Mouse (Mus musculus) c-Kit-positive CD71-positive TER-119-positive erythroid progenitor cells, embryonic 14.5 days (primary cell): ENCODE data around the gene Fut7.
"Not testable (repeated sequence)": the region's sequence is repeated elsewhere in the genome, so short reads cannot be mapped to it uniquely, and the experiment has no call there.

Source experiments
- DNase-seq: peaks from one replicate; pipeline ENCODE4 v3.0.0-alpha.2; 2013; ENCODE audit warnings: low spot score

Fut7 gene

DNA sequence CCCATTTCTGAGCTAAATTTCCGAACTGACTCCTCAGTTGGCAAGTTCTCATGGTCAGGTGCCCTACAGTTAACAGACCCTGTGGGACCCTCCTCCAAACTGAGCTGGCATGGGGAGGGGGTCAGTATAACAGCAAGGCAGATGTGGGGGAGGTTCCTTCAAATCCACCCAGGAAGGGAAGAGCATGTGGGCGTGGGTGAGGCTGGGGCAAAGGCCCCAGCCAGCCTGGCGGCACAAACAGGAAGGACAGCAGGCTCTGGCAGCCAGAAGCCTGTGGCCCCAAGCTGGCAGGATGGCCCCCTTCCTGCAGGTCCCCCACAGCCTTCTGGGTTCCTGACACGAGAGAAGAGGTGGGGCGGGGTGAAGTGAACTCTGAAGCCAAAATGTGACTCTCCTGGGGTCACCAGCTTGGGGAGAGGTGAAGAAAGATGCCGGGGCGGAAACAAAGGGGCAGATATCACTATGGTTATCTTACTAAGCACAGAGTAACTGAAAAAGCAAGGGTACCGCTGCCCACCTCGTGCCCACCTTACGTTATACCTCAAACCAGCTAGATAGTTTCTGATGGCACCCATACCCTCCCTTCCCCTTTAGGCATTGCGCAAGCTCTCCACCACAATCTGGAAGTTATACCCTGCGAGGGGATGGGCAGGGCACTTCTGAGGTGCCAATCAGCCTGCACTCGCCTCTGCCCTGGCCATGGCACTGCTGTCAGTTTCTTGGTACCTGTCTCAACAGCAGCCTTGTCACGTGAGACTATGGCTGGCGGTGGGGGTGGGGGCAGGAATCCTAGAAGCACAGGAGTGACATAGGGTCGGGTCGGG is at the start of gene Fut7:
TSS of gene Fut7 (plus strand) at position 681 of the 824 bp plus-strand sequence.
- no peak for DNase-seq

DNA sequence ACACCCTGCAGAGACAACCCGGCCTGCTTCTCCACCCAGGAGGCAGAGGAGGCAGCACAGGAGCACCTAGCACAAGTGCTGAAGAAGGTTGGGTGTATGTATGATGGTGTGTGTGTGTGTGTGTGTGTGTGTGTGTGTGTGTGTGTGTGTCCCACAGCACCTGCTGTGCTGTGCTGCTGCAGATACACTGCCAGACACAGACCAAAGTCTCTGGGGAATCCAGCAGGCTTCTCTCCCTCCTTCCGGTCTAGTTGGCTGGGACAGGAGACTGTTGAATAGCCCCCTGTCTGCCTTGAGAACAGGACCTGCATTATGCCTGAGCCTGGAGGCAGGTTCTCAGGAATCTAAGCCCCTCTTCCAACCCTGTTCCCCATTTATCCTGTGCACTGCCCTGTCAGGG is 49.6 kb upstream of the Fut7 start:
- no peak for DNase-seq

DNA sequence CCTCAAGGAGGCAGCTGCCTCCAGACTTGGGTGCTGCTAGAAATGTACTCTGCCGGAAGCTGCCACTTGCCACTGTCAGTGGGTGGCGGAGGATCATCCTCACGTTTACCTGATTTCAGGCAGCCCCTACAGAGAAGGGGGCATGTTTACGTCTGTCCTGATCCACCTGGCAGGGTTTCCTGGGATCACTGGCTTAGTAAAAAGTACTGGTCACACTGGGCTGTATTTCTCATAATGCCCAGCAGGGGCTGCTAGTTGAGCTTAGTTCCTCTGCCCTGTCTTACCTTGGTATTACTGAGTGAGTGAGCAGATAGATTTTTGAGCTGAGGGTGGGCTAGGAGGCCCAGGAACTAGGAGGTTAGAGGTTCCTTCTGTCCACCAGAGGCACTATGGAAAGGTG is 46.5 kb upstream of the Fut7 start:
- peak; percentile 48 for DNase-seq

DNA sequence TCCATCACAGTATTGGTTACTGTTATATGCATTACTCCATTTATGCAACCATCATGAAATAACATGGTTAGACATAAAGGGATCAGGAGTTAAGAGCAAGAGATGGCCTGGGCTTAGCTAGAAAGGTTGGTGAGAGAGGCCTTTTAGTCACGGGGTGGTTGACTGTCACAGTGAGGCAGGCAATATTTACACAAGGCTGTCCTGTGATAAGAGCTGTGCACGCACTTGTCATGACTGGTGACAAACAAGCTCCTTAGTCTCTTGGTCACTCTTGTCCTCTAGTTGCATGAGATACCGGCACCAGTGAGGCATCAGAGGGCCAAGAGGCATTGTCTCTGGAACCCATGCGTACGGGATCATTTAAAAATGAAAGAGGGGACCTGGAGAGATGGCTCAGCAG is 38.6 kb upstream of the Fut7 start:
- DNase-seq, result no peak

DNA sequence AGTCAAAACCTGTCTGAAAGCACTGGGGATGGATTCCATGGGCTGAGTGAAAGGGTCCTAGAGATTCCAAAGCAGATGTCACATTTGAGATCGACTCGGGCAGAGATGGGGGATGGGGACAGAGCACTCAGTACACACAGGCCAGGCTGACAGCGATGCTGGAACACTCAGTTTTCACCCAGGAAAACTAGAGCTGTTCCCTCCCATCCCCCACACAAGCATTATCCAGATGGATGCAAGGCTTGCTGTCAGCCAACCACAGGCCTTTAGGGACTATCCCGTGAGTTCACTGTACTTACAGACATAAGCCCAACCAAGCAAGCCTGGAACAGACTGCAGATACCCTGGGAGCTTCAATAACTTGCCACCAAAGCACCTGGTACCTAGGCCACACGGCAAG is 31.8 kb upstream of the Fut7 start:
- DNase-seq, result no peak

DNA sequence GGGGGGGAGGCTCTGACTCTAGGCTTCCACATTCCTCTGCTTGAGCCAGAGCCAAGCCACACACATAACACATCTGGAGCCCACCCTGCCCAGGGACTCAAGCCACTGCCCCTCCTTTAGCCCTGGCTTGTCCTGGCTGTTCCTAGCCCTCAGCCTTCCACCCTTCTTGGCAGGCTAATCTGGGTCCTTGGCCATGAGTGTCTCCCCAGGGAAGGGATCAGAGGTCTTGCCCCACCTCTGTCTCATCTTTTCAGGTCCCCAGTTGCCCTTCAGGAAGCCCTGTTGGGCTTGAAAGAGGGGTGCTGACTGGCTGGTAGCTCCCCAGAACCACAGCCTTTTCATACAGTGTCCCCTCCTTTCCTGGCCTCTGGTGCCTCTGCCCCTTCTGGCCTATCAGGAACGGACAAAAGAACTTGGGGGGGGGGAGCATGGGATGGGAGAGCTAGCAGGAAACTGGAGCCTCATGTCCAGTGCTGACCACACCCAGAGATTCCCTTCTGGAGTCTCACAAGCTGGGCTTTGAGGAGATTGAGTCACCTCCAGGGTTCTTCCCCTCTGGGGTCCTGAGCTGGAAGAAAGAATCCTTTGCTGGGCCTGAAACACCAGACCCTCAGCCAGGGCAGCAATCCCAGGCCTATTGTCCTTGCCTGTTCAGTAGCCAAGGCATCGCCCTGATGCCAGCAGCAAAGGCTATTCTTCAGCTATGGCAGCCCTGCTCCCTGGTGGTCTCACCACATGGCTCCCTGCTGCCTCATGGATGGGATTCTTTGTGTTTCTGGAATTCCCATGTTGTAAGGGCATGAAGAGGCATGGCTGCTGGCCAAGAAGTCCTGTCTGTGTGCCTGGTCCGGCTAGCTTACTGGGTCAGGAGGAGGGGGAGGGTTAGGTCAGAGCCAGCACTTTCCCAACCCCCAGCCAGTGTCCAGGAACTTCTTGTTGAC is 28.5 kb upstream of the Fut7 start:
- no peak for DNase-seq

DNA sequence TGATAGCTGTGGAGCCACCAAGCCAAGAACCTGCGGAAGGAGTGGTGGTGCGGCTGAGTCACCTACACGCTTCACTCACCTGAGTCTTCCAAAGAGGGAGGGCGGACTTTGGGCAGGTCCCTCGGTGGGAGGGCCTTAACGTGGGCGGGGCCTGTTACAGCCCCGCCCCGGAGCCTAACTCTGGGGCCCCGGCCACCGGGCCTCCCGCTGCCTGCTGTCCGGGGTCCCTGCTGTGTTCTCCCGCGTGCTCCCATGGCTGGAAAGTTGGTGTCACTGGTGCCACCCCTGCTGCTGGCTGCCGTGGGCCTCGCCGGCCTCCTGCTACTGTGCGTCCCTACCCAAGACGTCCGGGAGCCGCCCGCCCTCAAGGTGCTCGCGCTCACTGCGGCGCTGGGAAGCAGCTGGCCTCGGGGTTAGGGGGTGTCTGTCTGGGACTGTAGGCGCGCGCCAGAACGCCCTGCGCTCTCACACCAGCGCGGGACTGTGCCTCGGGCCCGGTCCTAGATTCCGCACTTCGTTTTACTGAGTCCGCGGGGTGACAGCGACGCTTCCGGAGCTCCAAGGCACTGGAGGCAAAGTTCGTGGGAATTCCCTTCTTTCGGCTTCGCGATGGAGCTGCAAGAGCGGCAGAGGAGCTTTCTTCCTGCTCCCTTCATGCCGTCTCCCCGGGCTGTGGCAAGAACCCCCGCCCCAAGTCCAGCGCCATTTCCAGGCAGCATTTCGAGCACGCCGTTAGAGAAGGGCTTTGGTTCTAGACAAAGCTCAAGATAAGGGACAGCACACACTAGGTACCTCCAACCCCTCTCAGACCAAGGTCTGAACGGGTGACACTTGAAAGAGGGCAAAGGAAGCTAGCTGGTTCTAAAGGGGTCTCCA is 27.1 kb upstream of the Fut7 start, which contains the start of gene Entpd2:
TSS of gene Entpd2 (plus strand) at position 154 of the 876 bp plus-strand sequence.
- no peak for DNase-seq

DNA sequence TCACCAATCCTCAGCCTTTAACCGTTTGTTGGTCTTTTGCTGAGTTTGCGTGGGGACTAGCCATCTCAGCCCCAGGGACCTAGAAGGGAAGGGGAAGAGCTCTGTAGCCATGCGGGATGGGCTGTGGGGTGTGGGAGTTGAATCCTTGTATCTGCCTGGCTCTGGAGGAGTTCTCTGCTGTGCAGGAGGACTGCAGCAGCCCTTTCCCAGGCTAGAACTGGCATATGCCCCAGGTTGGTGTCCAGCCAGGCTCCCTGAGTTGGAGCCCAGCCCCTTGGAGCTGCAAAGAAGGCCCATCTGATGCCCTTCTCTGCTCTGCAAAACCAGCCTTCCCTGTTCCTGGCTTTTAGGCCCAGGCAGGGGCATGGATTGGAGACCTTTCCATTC is 26.5 kb upstream of the Fut7 start:
- no peak for DNase-seq

DNA sequence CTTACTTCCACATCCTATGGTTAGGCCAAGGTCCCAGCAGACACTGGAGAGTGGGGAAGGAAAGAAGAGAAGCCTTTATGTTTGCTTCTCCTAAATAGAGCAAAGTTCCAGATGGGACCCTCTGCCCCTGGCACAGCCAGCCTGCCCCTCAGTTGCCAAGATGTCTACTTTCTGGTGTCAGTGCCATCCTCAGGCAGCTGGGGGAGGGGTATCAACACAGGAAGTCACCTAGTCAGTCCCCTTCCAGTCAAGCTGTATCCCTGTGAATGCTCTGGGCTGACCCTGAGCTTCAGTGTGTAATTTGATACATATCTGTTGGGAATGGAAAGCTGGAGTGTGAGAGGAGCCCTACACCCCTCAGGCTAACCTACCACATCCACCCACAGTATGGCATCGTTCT is 26.1 kb upstream of the Fut7 start:
- DNase-seq, result no peak

DNA sequence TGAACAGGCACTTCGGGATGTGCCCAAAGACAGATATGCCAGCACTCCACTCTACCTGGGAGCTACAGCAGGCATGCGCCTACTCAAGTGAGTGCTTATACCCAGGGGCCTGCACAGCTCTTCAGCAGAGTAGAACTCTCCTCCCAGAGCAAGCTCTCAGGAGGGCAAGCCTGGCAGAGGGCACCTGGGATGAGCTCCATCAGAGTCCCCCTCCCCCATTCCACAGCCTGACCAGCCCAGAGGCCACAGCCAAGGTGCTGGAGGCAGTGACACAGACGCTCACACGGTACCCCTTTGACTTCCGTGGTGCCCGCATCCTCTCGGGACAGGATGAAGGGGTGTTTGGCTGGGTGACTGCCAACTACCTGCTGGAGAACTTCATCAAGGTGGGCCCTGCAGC is 25.0 kb upstream of the Fut7 start:
- no peak for DNase-seq

DNA sequence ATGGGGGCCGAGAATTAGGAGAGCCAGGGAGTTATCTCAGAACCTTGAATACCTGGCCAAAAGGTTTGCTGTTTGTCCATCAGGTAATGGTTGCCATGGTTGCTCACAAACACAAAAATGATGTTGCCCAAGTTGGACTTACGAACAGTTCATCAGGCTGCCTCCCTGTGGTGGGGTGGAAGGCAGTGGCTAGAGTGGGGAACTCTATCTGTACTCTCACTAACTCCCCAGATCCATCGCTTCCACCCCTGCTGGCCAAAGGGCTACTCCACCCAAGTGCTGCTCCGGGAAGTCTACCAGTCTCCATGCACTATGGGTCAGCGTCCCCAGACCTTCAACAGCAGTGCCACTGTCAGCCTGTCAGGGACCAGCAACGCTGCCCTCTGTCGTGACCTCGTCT is 24.0 kb upstream of the Fut7 start, which contains the start of gene Npdc1:
TSS of gene Npdc1 (plus strand) at position 301 of the 400 bp plus-strand sequence.
- DNase-seq, result no peak

DNA sequence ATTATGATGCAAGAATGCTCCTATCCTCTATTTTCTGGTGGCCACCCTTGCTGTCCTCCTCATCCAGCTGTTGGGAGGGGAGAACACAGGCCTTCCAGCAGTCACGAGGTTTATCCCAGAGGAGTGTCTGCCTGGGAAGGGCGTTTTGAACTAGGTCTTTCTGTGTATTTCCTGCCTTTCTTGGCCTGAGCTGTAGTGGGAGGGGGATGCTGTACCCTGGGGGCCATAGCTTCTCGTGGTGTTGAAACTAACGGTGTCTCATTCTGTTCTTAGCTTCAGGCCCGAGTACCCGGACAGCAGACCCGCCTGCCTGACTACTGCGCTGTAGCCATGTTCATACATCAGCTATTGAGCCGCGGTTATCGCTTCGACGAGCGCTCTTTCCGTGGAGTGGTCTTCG is 22.8 kb upstream of the Fut7 start:
- no peak for DNase-seq

DNA sequence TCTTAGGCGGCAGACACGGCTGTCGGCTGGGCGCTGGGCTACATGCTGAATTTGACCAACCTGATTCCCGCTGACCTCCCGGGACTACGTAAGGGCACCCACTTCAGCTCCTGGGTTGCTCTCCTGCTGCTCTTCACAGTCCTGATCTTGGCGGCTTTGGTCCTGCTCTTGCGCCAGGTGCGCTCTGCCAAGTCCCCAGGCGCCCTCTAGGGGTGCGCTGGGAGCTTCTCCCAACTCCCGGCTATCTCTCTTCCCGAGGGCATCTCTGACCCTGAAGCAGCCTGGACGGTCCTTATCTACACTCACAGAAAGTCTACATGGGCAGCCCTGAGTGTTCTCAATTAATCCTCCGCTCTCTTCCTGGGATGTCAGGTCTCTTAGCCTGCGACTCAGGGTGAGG is 22.3 kb upstream of the Fut7 start:
- no peak for DNase-seq

DNA sequence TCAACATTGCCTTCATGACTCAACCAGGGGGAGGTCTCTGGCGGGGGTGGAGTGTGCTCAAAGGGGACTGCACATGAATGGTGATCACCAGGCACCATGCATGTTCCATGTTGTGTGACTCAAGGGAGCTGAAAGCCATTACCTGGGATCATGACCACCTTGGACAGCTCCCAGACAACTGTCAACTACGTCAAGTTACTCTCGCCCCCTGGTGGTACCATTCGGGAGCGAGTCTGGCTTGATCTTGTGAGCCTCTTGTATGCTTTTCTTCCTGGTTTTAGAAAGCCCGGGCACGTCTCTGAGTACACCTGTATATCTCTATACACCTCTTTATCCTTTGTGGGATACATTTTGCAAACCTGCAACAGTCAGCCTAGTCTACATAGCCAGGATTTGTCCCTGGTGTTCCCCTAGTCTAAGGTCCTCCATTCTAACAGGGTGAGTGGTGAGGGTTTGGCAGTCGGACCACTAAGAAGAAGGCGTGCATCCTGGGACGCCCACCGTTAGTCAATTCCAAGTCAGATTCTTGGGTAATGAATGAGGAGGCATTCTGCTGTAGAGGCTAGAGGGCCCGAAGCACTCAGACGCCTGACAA is 20.6 kb upstream of the Fut7 start:
- peak; percentile 80 for DNase-seq

DNA sequence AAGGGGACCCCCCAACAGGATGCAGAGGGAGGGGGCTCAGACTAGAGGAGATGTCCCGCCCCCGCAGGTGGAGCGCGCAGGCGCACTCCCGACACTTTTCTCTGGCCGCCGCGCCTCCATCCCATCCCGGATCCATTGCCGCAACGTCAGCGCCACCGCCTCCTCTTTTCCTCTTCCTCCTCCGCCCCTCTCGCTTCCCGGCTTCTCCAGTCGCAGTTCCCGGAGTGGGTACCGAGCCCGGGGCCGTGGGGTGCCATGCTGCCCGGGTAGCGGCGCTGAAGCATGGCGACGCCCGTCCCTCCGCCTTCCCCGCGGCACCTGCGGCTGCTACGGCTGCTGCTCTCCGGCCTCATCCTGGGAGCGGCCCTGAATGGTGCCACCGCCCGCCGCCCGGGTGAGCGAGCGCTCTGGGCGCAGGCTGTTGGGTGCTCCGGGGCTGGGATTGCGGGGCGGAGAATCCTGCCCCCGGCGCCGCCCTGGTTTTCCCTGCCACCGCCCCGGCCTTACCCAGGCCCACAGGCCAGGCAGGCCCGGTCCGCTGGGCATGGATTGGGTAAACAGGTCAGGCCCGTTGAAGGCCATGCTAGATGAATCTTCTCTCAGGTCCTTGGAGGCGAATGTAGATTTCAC is 20.0 kb upstream of the Fut7 start:
- no peak for DNase-seq

DNA sequence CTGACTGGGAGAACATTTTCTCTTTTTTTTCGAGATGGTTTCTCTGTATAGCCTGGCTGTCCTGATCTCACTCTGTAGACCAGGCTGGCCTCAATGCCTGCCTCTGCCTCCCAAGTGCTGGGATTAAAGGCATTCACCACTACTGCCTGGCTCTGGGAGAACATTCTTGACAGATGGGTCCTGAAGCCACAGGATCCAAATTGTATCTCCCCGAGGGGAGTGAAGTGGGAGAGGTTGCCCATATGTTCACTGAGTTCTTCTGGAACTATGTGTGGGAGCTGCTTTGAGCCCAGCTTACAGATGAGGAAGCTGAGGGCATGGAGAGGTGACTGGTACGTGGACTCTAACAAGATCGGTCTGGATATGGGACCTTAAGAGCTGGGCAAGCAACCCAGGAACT is 19.1 kb upstream of the Fut7 start:
- no peak for DNase-seq

DNA sequence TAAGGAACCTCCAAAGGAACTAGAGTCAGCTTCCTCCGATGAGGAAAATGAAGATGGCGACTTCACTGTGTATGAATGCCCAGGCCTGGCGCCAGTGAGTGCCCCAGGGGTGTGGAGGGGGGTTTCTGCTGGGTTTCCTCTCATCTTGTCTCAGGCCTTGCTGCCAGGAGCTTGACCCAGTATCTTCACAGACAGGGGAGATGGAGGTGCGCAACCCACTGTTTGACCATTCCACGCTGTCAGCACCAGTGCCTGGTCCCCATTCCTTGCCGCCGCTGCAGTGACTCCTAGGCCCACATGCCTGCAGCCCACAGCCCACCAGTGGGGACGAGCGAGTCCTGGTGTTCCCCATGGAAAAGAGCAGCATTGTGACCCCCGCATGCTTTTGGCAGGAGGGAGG is 14.2 kb upstream of the Fut7 start:
- no peak for DNase-seq

DNA sequence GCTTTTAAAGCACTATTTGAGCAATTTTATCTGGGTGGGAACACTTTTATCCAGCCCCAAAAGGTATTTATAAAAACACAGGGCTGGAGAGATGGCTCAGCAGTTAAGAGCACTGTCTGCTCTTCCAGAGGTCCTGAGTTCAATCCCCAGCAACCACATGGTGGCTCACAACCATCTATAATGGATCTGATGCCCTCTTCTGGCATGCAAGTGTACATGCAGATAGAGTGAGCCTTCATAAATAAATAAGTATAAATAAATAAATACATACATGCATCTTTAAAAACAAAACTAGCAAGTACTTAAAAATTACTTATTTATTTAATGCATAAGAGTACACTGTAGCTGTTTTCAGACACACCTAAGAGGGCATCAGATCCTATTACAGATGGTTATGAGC is 9.6 kb upstream of the Fut7 start:
- DNase-seq, result not testable (repeated sequence)

DNA sequence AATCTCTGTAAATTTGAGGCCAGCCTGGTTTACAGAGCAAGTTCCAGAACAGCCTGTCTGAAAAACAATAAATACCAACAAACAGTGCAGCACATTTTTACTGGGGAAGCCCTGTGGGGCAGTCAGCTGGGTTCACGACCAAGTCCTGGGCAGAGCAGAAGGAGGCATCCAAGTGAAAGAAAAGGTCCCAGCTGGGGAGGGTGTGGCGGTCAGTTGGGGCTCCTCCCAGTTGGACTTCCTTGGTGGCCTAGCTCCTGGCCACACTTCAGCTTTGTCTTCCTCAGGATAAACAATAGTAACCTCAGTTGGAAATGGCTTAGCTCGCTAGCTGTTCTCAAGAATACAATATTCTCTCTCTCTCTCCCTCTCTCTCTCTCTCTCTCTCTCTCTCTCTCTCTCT is 5.6 kb upstream of the Fut7 start:
- DNase-seq, result no peak

DNA sequence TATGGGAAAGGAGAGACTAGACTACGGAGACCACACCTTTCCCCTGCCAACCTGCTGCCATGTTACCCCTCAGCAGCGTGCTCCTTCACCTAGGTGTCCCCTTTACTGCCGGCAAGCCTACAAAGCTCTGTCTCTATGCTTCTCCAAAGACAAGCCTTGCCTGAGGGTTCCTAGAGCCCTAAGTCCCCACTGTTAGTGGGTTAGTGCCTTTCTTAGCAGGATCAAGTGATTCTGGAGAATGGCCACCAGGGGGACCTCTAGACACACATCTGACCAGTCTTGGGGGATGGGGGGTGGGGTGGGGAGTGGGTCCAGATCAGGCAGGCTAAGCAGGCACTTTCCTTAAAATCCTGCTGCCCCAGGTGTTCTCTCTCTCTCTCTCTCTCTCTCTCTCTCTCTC is 1.2 kb upstream of the Fut7 start:
- DNase-seq, result no peak

DNA sequence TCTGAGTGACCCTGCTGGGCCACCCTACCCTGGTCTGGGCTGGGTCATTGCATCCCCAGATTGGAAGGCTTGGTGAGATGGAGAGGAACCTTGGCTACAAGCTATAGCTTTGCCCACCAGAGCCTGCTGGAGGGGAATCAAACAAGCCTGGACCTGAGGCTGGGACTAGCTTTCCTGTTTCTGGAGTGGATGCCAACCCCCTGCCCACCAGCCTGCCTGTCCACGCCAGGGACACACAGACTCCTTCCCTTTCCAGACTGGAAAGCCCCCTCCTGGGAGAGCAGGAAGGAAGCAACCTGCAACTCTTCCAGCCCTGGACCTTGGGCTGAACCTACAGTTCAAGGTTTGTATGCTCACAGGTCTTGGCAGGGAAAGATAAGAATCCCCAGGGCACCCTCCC is 559 bp downstream of the Fut7 start:
- DNase-seq, result no peak
